Comparison of ENCODE assay signal across 16 mouse cellular contexts in genomic region chr11:3895933-3896332, GRCm38 (mm10). TPM values are rescaled to one million over a fixed set of nuclear protein-coding genes. Genes with fewer than 3 reads are reported as not detected.
DNase-seq lines count a peak whose midpoint lies in the region; ATAC-seq lines count a peak whose summit lies in the region.
"Had no signal": no experiment of that assay in that cellular context is flagged by ENCODE, and none has a peak within 500 bp of the region (broad histone marks: within the 10 kb centered on the region; RNA-seq: fewer than 3 reads in every experiment).

No protein-coding gene starts in this region.

- no peak for ATAC-seq in heart, embryonic 12.5 days (ENCODE audit: insufficient number of reproducible peaks, low FRiP score)
- no peak for ATAC-seq in kidney, embryonic 15.5 days (replicated peaks; ENCODE audit: low FRiP score)
- ATAC-seq in midbrain, embryonic 16.5 days, result no peak
- ATAC-seq in midbrain, embryonic 14.5 days (ENCODE audit: low FRiP score, low TSS enrichment), result no peak
- no peak for ATAC-seq in limb, embryonic 12.5 days (ENCODE audit: insufficient number of reproducible peaks, insufficient read depth, low FRiP score, low TSS enrichment, low read depth)
- ATAC-seq in erythroid progenitor cell, adult 5-6 weeks (replicated peaks; ENCODE audit: low FRiP score, poor library complexity, severe bottlenecking), result no peak

- no peaks in the 10 kb centered on the region for H3K9me3 ChIP-seq in heart, embryonic 12.5 days (replicated peaks)
- H3K9me3 ChIP-seq in kidney, embryonic 15.5 days (replicated peaks), result no peaks in the 10 kb centered on the region
- H3K9me3 ChIP-seq in midbrain, embryonic 16.5 days (replicated peaks; ENCODE audit: control insufficient read depth, low read length, poor library complexity, severe bottlenecking), result no peaks in the 10 kb centered on the region
- no peaks in the 10 kb centered on the region for H3K9me3 ChIP-seq in midbrain, embryonic 14.5 days (ENCODE audit: control insufficient read depth, low read length)
- no peaks in the 10 kb centered on the region for H3K9me3 ChIP-seq in limb, embryonic 12.5 days
- H3K9me3 ChIP-seq: forebrain, embryonic 15.5 days; intestine, embryonic 15.5 days; liver, embryonic 13.5 days; lung, embryonic 15.5 days had no signal

- peak overlapping the region; percentile 89 for H3K4me2 ChIP-seq in heart, embryonic 12.5 days
- H3K4me2 ChIP-seq in kidney, embryonic 15.5 days, result no peak overlapping the region
- H3K4me2 ChIP-seq in midbrain, embryonic 16.5 days (ENCODE audit: low read length), result peak overlapping the region; percentile 57; the same call in 1 of the 2 replicates
- no peak overlapping the region for H3K4me2 ChIP-seq in midbrain, embryonic 14.5 days (ENCODE audit: low read length)
- H3K4me2 ChIP-seq in limb, embryonic 12.5 days, result 0 out of 2 replicates have a peak overlapping the region, but pooled peaks have one; percentile 78

- H3K4me3 ChIP-seq in heart, embryonic 12.5 days, result no peak overlapping the region; the same call in 1 of the 2 replicates
- no peak overlapping the region for H3K4me3 ChIP-seq in kidney, embryonic 15.5 days (replicated peaks)
- H3K4me3 ChIP-seq in midbrain, embryonic 16.5 days (ENCODE audit: low read depth, low read length), result no peak overlapping the region; the same call in 1 of the 2 replicates
- no peak overlapping the region for H3K4me3 ChIP-seq in midbrain, embryonic 14.5 days (replicated peaks; ENCODE audit: low read depth, low read length)
- 0 out of 2 replicates have a peak overlapping the region, but pooled peaks have one; percentile 54 for H3K4me3 ChIP-seq in limb, embryonic 12.5 days (replicated peaks)

- 72% methylated on average over 1 of the region's 1 CpGs for WGBS in heart, embryonic 12.5 days
- WGBS in kidney, embryonic 15.5 days, result 100% methylated on average over 1 of the region's 1 CpGs
- WGBS in midbrain, embryonic 16.5 days, result 96% methylated on average over 1 of the region's 1 CpGs
- 97% methylated on average over 1 of the region's 1 CpGs for WGBS in midbrain, embryonic 14.5 days
- WGBS in limb, embryonic 12.5 days, result 84% methylated on average over 1 of the region's 1 CpGs

- H3K9ac ChIP-seq in heart, embryonic 12.5 days, result no peak overlapping the region
- H3K9ac ChIP-seq in kidney, embryonic 15.5 days, result no peak overlapping the region
- no peak overlapping the region for H3K9ac ChIP-seq in midbrain, embryonic 16.5 days (ENCODE audit: low read depth, low read length)
- H3K9ac ChIP-seq in midbrain, embryonic 14.5 days (replicated peaks; ENCODE audit: low read length), result no peak overlapping the region
- no peak overlapping the region for H3K9ac ChIP-seq in limb, embryonic 12.5 days (replicated peaks)

- intact Hi-C loops in heart, postnatal 25 days (cut with DNase I), result loop anchor here (2.0 kb wide), 1 partner anchor 17 kb away; no protein-coding TSS in a partner anchor

- H3K4me1 ChIP-seq in heart, embryonic 12.5 days (replicated peaks), result peaks cover 21% of the 10 kb centered on the region
- H3K4me1 ChIP-seq in kidney, embryonic 15.5 days, result peaks cover 12% of the 10 kb centered on the region
- H3K4me1 ChIP-seq in midbrain, embryonic 16.5 days (ENCODE audit: control insufficient read depth, insufficient read depth, low read length), result peaks cover 14% of the 10 kb centered on the region
- H3K4me1 ChIP-seq in midbrain, embryonic 14.5 days (ENCODE audit: control insufficient read depth, insufficient read depth, low read length), result no peaks in the 10 kb centered on the region
- no peaks in the 10 kb centered on the region; the same call in 1 of the 2 replicates for H3K4me1 ChIP-seq in limb, embryonic 12.5 days (replicated peaks)

- H3K27me3 ChIP-seq in heart, embryonic 12.5 days (replicated peaks), result no peaks in the 10 kb centered on the region
- H3K27me3 ChIP-seq in kidney, embryonic 15.5 days, result no peaks in the 10 kb centered on the region
- H3K27me3 ChIP-seq in midbrain, embryonic 16.5 days (ENCODE audit: control insufficient read depth, insufficient read depth, low read depth, low read length), result no peaks in the 10 kb centered on the region
- H3K27me3 ChIP-seq in midbrain, embryonic 14.5 days (ENCODE audit: control insufficient read depth, insufficient read depth, low read length), result no peaks in the 10 kb centered on the region
- H3K27me3 ChIP-seq in limb, embryonic 12.5 days, result no peaks in the 10 kb centered on the region
- H3K27me3 ChIP-seq: forebrain, embryonic 15.5 days; intestine, embryonic 15.5 days; liver, embryonic 13.5 days; lung, embryonic 15.5 days had no signal

- DNase-seq in heart, postnatal 25 days (ENCODE audit: low spot score), result no peak
- DNase-seq in kidney, adult 11 months, result no peak
- DNase-seq in midbrain, embryonic 14.5 days, result no peak
- DNase-seq: cerebellum, adult 9-10 months; liver, embryonic 13.5 days; thymus, postnatal 36 days had no signal

- H3K36me3 ChIP-seq in heart, embryonic 12.5 days, result peaks cover 25% of the 10 kb centered on the region
- H3K36me3 ChIP-seq in kidney, embryonic 15.5 days, result peaks cover 25% of the 10 kb centered on the region
- H3K36me3 ChIP-seq in midbrain, embryonic 16.5 days (ENCODE audit: control insufficient read depth, insufficient read depth, low read length), result peaks cover 22% of the 10 kb centered on the region
- peaks cover 18% of the 10 kb centered on the region for H3K36me3 ChIP-seq in midbrain, embryonic 14.5 days (ENCODE audit: control insufficient read depth, insufficient read depth, low read length)
- H3K36me3 ChIP-seq in limb, embryonic 12.5 days, result peaks cover 21% of the 10 kb centered on the region
- H3K36me3 ChIP-seq: intestine, embryonic 15.5 days; liver, embryonic 13.5 days had no signal

- H3K27ac ChIP-seq in heart, embryonic 12.5 days (ENCODE audit: poor library complexity, severe bottlenecking), result 0 out of 2 replicates have a peak overlapping the region, but pooled peaks have one; percentile 77
- 0 out of 2 replicates have a peak overlapping the region, but pooled peaks have one; percentile 2 for H3K27ac ChIP-seq in kidney, embryonic 15.5 days
- no peak overlapping the region for H3K27ac ChIP-seq in midbrain, embryonic 16.5 days (ENCODE audit: low read length)
- H3K27ac ChIP-seq in midbrain, embryonic 14.5 days (replicated peaks; ENCODE audit: low read depth, low read length), result no peak overlapping the region
- no peak overlapping the region for H3K27ac ChIP-seq in limb, embryonic 12.5 days
- H3K27ac ChIP-seq: liver, embryonic 13.5 days had no signal

RNA-seq across cellular contexts. Expression of gene Dusp18, which starts 0.9 kb away (rescaled TPM):
- polyA plus RNA-seq in heart, embryonic 12.5 days (2016; fragmentation: Nextera tagmentation; extraction: Ambion mirVana), result 13.5 and 14.5 TPM in 2 replicates
- total RNA-seq in heart, postnatal 25 days (2021), result 10 to 100 TPM; 24.8 to 45.0 TPM
- 13.0 and 13.4 TPM in 2 replicates for polyA plus RNA-seq in kidney, embryonic 15.5 days (2015; fragmentation: Nextera tagmentation; extraction: Ambion mirVana)
- 43.5 and 48.4 TPM in 2 replicates for polyA plus RNA-seq in midbrain, embryonic 16.5 days (2015; fragmentation: Nextera tagmentation; extraction: Ambion mirVana)
- 33.7 and 38.1 TPM in 2 replicates for polyA plus RNA-seq in midbrain, embryonic 14.5 days (2014; fragmentation: Nextera tagmentation; extraction: Ambion mirVana)
- 11.2 and 11.4 TPM in 2 replicates for polyA plus RNA-seq in limb, embryonic 12.5 days (2016; fragmentation: Nextera tagmentation; extraction: Ambion mirVana)
- total RNA-seq in erythroid progenitor cell, adult 5-6 weeks (2015; ENCODE audit: low replicate concordance), result not detected in 2 replicates
- not detected in 2 replicates for total RNA-seq in erythroid progenitor cell, adult 5-6 weeks (2017; ENCODE audit: low replicate concordance)

RNA-seq across cellular contexts. Expression of gene 4921536K21Rik, which starts 1.0 kb away (rescaled TPM):
- polyA plus RNA-seq in heart, embryonic 12.5 days (2016; fragmentation: Nextera tagmentation; extraction: Ambion mirVana), result 0.12 and 0.20 TPM in 2 replicates
- total RNA-seq in heart, postnatal 25 days (2021), result under 1 TPM; 0.42 to 0.96 TPM
- polyA plus RNA-seq in kidney, embryonic 15.5 days (2015; fragmentation: Nextera tagmentation; extraction: Ambion mirVana), result 0.49 and 0.64 TPM in 2 replicates
- 0.80 and 0.87 TPM in 2 replicates for polyA plus RNA-seq in midbrain, embryonic 16.5 days (2015; fragmentation: Nextera tagmentation; extraction: Ambion mirVana)
- polyA plus RNA-seq in midbrain, embryonic 14.5 days (2014; fragmentation: Nextera tagmentation; extraction: Ambion mirVana), result 0.35 TPM in 1 of 2 replicates, not detected in the other
- polyA plus RNA-seq in limb, embryonic 12.5 days (2016; fragmentation: Nextera tagmentation; extraction: Ambion mirVana), result 0.15 and 0.18 TPM in 2 replicates
- not detected in 2 replicates for total RNA-seq in erythroid progenitor cell, adult 5-6 weeks (2015; ENCODE audit: low replicate concordance)
- not detected in 2 replicates for total RNA-seq in erythroid progenitor cell, adult 5-6 weeks (2017; ENCODE audit: low replicate concordance)
- total RNA-seq: granulocyte monocyte progenitor cell, adult 5-6 weeks; monocyte, adult 5-6 weeks had no signal
- polyA plus RNA-seq: liver, embryonic 13.5 days had no signal

RNA-seq across cellular contexts. Expression of gene Slc35e4, which starts 18.5 kb away (rescaled TPM):
- 6.2 and 6.3 TPM in 2 replicates for polyA plus RNA-seq in heart, embryonic 12.5 days (2016; fragmentation: Nextera tagmentation; extraction: Ambion mirVana)
- 1 to 10 TPM; 4.4 to 5.7 TPM for total RNA-seq in heart, postnatal 25 days (2021)
- 4.6 and 5.1 TPM in 2 replicates for polyA plus RNA-seq in kidney, embryonic 15.5 days (2015; fragmentation: Nextera tagmentation; extraction: Ambion mirVana)
- polyA plus RNA-seq in midbrain, embryonic 16.5 days (2015; fragmentation: Nextera tagmentation; extraction: Ambion mirVana), result 17.4 and 20.7 TPM in 2 replicates
- 10.8 and 14.5 TPM in 2 replicates for polyA plus RNA-seq in midbrain, embryonic 14.5 days (2014; fragmentation: Nextera tagmentation; extraction: Ambion mirVana)
- polyA plus RNA-seq in limb, embryonic 12.5 days (2016; fragmentation: Nextera tagmentation; extraction: Ambion mirVana), result 3.0 and 3.7 TPM in 2 replicates
- 0.42 TPM in 1 of 2 replicates, not detected in the other for total RNA-seq in erythroid progenitor cell, adult 5-6 weeks (2015; ENCODE audit: low replicate concordance)
- 0.76 TPM in 1 of 2 replicates, not detected in the other for total RNA-seq in erythroid progenitor cell, adult 5-6 weeks (2017; ENCODE audit: low replicate concordance)

RNA-seq across cellular contexts. Expression of gene Osbp2, which starts 32.2 kb away (rescaled TPM):
- 0.32 TPM in 2 replicates for polyA plus RNA-seq in heart, embryonic 12.5 days (2016; fragmentation: Nextera tagmentation; extraction: Ambion mirVana)
- total RNA-seq in heart, postnatal 25 days (2021), result 10 to 100 TPM in 1 of 2 experiments, 1 to 10 TPM in 1; 9.8 to 11.4 TPM
- 0.78 and 0.91 TPM in 2 replicates for polyA plus RNA-seq in kidney, embryonic 15.5 days (2015; fragmentation: Nextera tagmentation; extraction: Ambion mirVana)
- polyA plus RNA-seq in midbrain, embryonic 16.5 days (2015; fragmentation: Nextera tagmentation; extraction: Ambion mirVana), result 35.7 and 40.9 TPM in 2 replicates
- polyA plus RNA-seq in midbrain, embryonic 14.5 days (2014; fragmentation: Nextera tagmentation; extraction: Ambion mirVana), result 21.2 and 30.0 TPM in 2 replicates
- 0.52 and 0.73 TPM in 2 replicates for polyA plus RNA-seq in limb, embryonic 12.5 days (2016; fragmentation: Nextera tagmentation; extraction: Ambion mirVana)
- total RNA-seq in erythroid progenitor cell, adult 5-6 weeks (2015; ENCODE audit: low replicate concordance), result not detected in 2 replicates
- total RNA-seq in erythroid progenitor cell, adult 5-6 weeks (2017; ENCODE audit: low replicate concordance), result not detected in 2 replicates
- total RNA-seq: monocyte, adult 5-6 weeks had no signal

RNA-seq across cellular contexts. Expression of gene Tcn2, which starts 36.0 kb away (rescaled TPM):
- polyA plus RNA-seq in heart, embryonic 12.5 days (2016; fragmentation: Nextera tagmentation; extraction: Ambion mirVana), result 73.3 and 74.2 TPM in 2 replicates
- 10 to 100 TPM; 41.3 to 41.7 TPM for total RNA-seq in heart, postnatal 25 days (2021)
- 92.9 and 102 TPM in 2 replicates for polyA plus RNA-seq in kidney, embryonic 15.5 days (2015; fragmentation: Nextera tagmentation; extraction: Ambion mirVana)
- polyA plus RNA-seq in midbrain, embryonic 16.5 days (2015; fragmentation: Nextera tagmentation; extraction: Ambion mirVana), result 19.5 and 20.8 TPM in 2 replicates
- 11.7 and 21.2 TPM in 2 replicates for polyA plus RNA-seq in midbrain, embryonic 14.5 days (2014; fragmentation: Nextera tagmentation; extraction: Ambion mirVana)
- 27.4 and 29.9 TPM in 2 replicates for polyA plus RNA-seq in limb, embryonic 12.5 days (2016; fragmentation: Nextera tagmentation; extraction: Ambion mirVana)
- total RNA-seq in erythroid progenitor cell, adult 5-6 weeks (2015; ENCODE audit: low replicate concordance), result 26.3 and 26.4 TPM in 2 replicates
- total RNA-seq in erythroid progenitor cell, adult 5-6 weeks (2017; ENCODE audit: low replicate concordance), result 8.5 and 22.8 TPM in 2 replicates

Comparison
In these comparisons a context has a peak if more than half of its experiments do, and no peak if none do; other contexts are left out.
1. H3K4me2 ChIP-seq: peak in heart, embryonic 12.5 days (single experiment), midbrain, embryonic 16.5 days (single experiment) and limb, embryonic 12.5 days (single experiment); none in kidney, embryonic 15.5 days (single experiment) and midbrain, embryonic 14.5 days (single experiment).
2. H3K27ac ChIP-seq: peak in heart, embryonic 12.5 days (single experiment) and kidney, embryonic 15.5 days (single experiment); none in midbrain, embryonic 16.5 days (single experiment), midbrain, embryonic 14.5 days (single experiment) and limb, embryonic 12.5 days (single experiment).